Mouse (Mus musculus) C2C12 (cell line): ENCODE measurements around the gene Nfib.

Source experiments
- CTCF ChIP-seq: IDR thresholded peaks from one replicate; pipeline ENCODE4 v1.5.1; 2011; ENCODE audit not compliant: control insufficient read depth, insufficient read depth, insufficient read length
- FOSL1 ChIP-seq: IDR thresholded peaks from one replicate; pipeline ENCODE4 v1.8.0; 2011; ENCODE audit warnings: mild to moderate bottlenecking, low read length; ENCODE audit not compliant: poor library complexity, insufficient read depth, severe bottlenecking
- MAX ChIP-seq: IDR thresholded peaks from one replicate; pipeline ENCODE4 v1.6.1; 2011; ENCODE audit warnings: mild to moderate bottlenecking, control low read depth
- MYOD1 ChIP-seq: IDR thresholded peaks from one replicate; pipeline ENCODE4 v1.6.1; 2011; ENCODE audit warnings: low read depth; ENCODE audit not compliant: control insufficient read depth, insufficient read length
- MYOG ChIP-seq: IDR thresholded peaks from one replicate; pipeline ENCODE4 v1.6.1; 2011; ENCODE audit not compliant: control insufficient read depth, insufficient read length; ENCODE audit errors: extremely low read depth
- USF1 ChIP-seq: IDR thresholded peaks from one replicate; pipeline ENCODE4 v1.6.1; 2011; ENCODE audit warnings: low read depth, mild to moderate bottlenecking, control low read depth, moderate library complexity

GRCm38 (mm10) chr4:82294066-82294465 lies 411.5 kb downstream of the Nfib start:
- TF ChIP-seq CTCF (no peak), MYOG (no peak), MYOD1 (no peak), USF1 (no peak), MAX (no peak), FOSL1 (no peak)
